Mouse (Mus musculus) kidney, postnatal 36 days (tissue): Measurements from ENCODE around the gene Chkb.

ENCODE experiments used
- DNase-seq, 2 experiments: peaks; one replicate each; pipeline ENCODE4 v3.0.0; 2021 to 2022; ENCODE audit warnings: mixed read lengths in 2 of 2

Gene Chkb

GRCm38 (mm10) chr15:89398146-89398545, 31.6 kb downstream of the Chkb start:
- no peak for DNase-seq

- peak; percentile 39 to 71 for DNase-seq
Measured at GRCm38 (mm10) chr15:89396883-89397282, 32.8 kb downstream of the Chkb start.

- DNase-seq = no peak
Measured at GRCm38 (mm10) chr15:89390081-89390480, 39.6 kb downstream of the Chkb start.

- no peak for DNase-seq
Measured at GRCm38 (mm10) chr15:89387127-89387526, 42.6 kb downstream of the Chkb start.

- no peak for DNase-seq
Measured at GRCm38 (mm10) chr15:89384617-89385016, 45.1 kb downstream of the Chkb start, which contains the start of gene Klhdc7b. TSS of gene Klhdc7b (plus strand) at chr15:89384917.

GRCm38 (mm10) chr15:89379429-89379828, 50.3 kb downstream of the Chkb start:
- peak in 1 of 2 experiments; percentile 49 for DNase-seq

- DNase-seq = peak; percentile 52 to 64
Measured at GRCm38 (mm10) chr15:89378831-89379401, 50.8 kb downstream of the Chkb start, which contains the start of gene Odf3b. TSS of gene Odf3b (minus strand) at chr15:89379282.

GRCm38 (mm10) chr15:89377938-89378828, 51.5 kb downstream of the Chkb start:
- DNase-seq = peak in 1 of 2 experiments; percentile 27

GRCm38 (mm10) chr15:89377362-89377761, 52.3 kb downstream of the Chkb start:
- no peak for DNase-seq

GRCm38 (mm10) chr15:89376957-89377356, 52.8 kb downstream of the Chkb start, which contains the start of gene Tymp:
TSS of gene Tymp (minus strand) at chr15:89377039.
- peak; percentile 28 to 60 for DNase-seq
